Mouse (Mus musculus) liver, embryonic 14.5 days (tissue): ENCODE measurements around the gene Rhoa.

Experiments
- CTCF ChIP-seq: IDR thresholded peaks from 2 replicates; pipeline ENCODE4 v1.5.1; 2016; ENCODE audit warnings: antibody characterized with exemption, low read depth, control low read depth
- EP300 ChIP-seq: IDR thresholded peaks from 2 replicates; pipeline ENCODE4 v1.6.1; 2016; ENCODE audit warnings: antibody characterized with exemption, low read depth

DNA sequence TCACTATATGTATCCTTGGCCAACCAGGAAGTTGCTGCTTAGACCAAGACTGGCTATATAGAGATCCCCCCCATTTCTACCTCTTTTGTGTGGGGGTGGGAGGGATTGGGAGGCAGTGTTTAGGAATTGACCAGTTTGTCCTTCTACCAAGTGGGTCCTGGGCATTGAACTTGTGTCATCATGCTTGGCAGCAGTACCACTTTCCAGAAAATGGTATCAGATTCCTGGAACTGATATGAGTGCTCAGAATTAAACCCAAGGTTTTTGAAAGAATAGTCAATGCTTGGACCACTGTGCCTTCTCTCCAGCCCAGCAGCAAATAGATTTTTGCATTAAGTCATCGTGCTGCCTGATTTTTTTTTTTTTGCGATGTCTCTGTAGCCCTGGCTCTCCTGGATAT is 19.9 kb downstream of the Rhoa start:
- TF ChIP-seq CTCF (no peak), EP300 (no peak)
